Mouse (Mus musculus): ENCODE results near the gene Slc4a1. TPM values are rescaled to one million over a fixed set of nuclear protein-coding genes. Genes with fewer than 3 reads are reported as not detected.

The Slc4a1 gene
- polyA plus RNA-seq, 1 experiment: 2.6 TPM

DNA sequence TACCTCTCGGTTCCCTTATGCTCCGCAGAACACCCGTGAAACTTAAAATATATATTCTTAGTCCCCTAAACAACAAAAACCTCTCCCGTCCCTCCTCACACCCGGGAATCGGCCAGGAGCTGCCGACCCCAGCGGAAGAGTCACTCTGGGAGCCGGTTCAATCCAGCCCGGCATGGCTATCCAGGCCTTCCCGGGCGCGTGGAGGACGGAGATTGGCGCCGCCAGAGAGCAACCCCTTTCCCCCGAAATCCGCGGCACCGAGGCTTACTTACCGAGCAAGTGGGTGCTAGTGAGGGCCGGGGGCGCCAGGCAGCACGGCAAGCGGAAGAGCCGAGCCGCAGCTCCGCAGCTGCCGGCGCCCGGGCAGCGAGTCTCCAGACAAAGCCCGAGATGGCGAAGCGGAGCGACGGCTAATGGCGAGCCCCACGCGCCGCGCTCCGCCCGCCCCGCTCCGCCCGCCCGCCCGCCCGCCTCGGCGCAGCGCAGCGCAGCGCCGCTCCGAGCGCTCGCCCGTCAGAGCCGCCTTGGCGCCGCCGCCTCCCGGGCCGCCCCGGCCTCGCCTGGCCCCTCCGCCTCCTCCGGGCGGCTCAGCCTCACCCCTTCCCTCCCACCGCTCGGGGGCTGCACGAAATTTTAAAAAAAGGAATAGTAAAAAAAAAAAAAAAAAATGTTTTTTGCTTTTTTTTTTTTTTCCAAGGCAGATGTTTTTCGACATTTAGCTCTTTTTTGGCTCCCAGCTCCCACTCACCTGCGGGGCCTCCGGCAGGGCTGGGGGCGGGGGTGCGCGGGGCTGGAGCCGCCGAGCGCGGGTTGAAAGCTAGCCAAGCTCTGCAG lies 47.2 kb downstream of the Slc4a1 start:
- DNase-seq (ENCODE audit: low read depth): peak; percentile 79
- TF ChIP-seq CTCF (IDR thresholded peaks at IDR 0.05; ENCODE audit: borderline replicate concordance, extremely low read depth, insufficient read depth, insufficient read length): no peak
- TF ChIP-seq POLR2A (IDR thresholded peaks at IDR 0.05; ENCODE audit: borderline replicate concordance, extremely low read depth, insufficient read depth, insufficient read length, poor library complexity, severe bottlenecking): peak; percentile 50; the same call in 1 of the 2 replicates

- DNase-seq (ENCODE audit: low read depth): peak; percentile 91
- TF ChIP-seq CTCF (IDR thresholded peaks at IDR 0.05; ENCODE audit: borderline replicate concordance, extremely low read depth, insufficient read depth, insufficient read length): no peak
- TF ChIP-seq POLR2A (IDR thresholded peaks at IDR 0.05; ENCODE audit: borderline replicate concordance, extremely low read depth, insufficient read depth, insufficient read length, poor library complexity, severe bottlenecking): peak; percentile 66; the same call in 1 of the 2 replicates
Measured at GRCm38 (mm10) chr11:102317901-102318575, 48.0 kb downstream of the Slc4a1 start.

GRCm38 (mm10) chr11:102317298-102317900 lies 48.6 kb downstream of the Slc4a1 start:
- TF ChIP-seq POLR2A (IDR thresholded peaks at IDR 0.05; ENCODE audit: borderline replicate concordance, extremely low read depth, insufficient read depth, insufficient read length, poor library complexity, severe bottlenecking): 0 out of 2 replicates have a peak, but pooled peaks have one; percentile 3
- TF ChIP-seq CTCF (IDR thresholded peaks at IDR 0.05; ENCODE audit: borderline replicate concordance, extremely low read depth, insufficient read depth, insufficient read length): peak; percentile 45; the same call in 1 of the 2 replicates
- peak; percentile 45 for DNase-seq (ENCODE audit: low read depth)

GRCm38 (mm10) chr11:102316572-102317297 lies 49.3 kb downstream of the Slc4a1 start:
- peak; percentile 93 for DNase-seq (ENCODE audit: low read depth)
- no peak for TF ChIP-seq CTCF (IDR thresholded peaks at IDR 0.05; ENCODE audit: borderline replicate concordance, extremely low read depth, insufficient read depth, insufficient read length)
- peak; percentile 76 for TF ChIP-seq POLR2A (IDR thresholded peaks at IDR 0.05; ENCODE audit: borderline replicate concordance, extremely low read depth, insufficient read depth, insufficient read length, poor library complexity, severe bottlenecking)

DNA sequence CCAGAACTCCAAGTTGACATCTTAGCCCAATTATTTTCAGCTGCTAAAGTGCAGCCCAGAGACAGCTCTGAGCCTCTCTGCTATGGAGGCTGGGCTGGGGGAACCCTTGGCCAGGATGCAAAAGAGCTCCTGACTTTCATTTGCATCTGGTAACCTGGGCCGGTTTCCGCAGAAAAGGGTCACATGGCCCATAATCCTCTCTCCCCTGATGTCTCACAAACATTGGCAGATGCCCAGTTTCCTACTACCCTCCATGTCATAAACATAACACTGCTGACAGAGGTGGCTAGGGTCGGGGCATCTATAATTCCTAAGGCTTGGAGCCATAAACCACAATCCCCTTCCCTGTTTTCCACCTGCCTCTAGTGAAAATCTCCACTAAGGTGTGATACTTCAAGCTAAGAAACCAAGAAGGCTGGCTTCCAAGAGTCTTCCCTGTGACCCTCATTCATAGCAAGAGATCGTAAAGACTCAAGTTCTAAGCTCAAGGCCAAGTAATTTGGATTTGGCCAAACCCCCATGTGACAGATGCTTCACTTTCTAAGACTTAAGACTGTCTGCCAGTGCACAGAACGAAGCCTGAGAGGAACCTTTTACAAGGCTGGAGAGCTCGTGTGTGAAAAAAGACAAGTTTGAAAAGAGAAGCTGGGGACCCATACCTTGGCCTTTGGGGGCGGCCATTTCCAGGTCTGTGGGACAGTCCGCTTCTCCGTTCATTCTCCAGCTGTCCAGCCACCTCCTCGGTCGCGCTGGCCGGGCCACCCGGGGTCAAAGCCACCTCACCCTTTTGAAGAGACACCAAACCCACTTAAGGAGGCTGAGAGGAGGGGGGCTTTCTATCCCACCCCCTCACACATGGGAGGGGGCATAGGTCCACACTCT lies 50.1 kb downstream of the Slc4a1 start:
- DNase-seq (ENCODE audit: low read depth): peak; percentile 54
- no peak for TF ChIP-seq CTCF (IDR thresholded peaks at IDR 0.05; ENCODE audit: borderline replicate concordance, extremely low read depth, insufficient read depth, insufficient read length)
- no peak for TF ChIP-seq POLR2A (IDR thresholded peaks at IDR 0.05; ENCODE audit: borderline replicate concordance, extremely low read depth, insufficient read depth, insufficient read length, poor library complexity, severe bottlenecking)

DNA sequence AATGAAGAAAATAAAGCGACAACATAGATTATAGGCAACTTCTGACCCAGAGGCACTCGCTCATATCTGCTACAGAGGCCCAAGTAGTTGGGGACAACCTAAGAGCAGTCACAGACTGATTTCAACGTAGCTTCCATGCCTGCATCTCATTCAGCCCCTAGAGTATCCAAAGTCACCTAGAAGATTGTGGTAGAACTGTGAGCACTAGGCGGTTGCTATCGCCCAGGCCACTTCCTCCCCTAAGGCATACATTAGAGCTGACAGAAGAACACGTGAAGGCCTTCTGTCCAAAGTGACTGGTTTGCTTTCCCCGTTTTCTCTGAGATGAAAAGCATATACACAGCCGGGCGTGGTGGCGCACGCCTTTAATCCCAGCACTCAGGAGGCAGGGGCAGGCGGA lies 51.7 kb downstream of the Slc4a1 start:
- DNase-seq (ENCODE audit: low read depth): no peak
- TF ChIP-seq CTCF (IDR thresholded peaks at IDR 0.05; ENCODE audit: borderline replicate concordance, extremely low read depth, insufficient read depth, insufficient read length) (no peak), POLR2A (IDR thresholded peaks at IDR 0.05; ENCODE audit: borderline replicate concordance, extremely low read depth, insufficient read depth, insufficient read length, poor library complexity, severe bottlenecking) (no peak)

DNA sequence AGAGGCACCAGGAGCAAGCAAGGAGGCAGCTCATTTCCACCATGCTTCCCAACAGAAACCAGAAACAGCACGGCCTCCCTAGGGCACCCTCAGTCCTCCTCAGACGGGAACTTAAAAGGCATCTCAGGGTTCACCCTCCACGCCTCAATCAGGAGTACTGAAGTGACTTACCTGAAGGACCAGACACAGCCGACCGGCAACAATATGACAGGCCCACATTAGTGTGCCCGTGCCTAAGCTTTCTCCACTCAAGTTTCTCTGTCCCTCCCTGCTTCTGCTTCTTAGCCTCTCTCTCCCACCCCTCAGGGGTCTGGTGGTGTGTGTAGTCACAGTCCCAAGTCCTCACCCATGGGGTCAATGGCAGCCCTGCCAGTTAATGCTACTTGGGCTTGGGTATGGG lies 53.4 kb downstream of the Slc4a1 start:
- TF ChIP-seq POLR2A (IDR thresholded peaks at IDR 0.05; ENCODE audit: borderline replicate concordance, extremely low read depth, insufficient read depth, insufficient read length, poor library complexity, severe bottlenecking) (no peak), CTCF (IDR thresholded peaks at IDR 0.05; ENCODE audit: borderline replicate concordance, extremely low read depth, insufficient read depth, insufficient read length) (no peak)
- DNase-seq (ENCODE audit: low read depth): no peak

DNA sequence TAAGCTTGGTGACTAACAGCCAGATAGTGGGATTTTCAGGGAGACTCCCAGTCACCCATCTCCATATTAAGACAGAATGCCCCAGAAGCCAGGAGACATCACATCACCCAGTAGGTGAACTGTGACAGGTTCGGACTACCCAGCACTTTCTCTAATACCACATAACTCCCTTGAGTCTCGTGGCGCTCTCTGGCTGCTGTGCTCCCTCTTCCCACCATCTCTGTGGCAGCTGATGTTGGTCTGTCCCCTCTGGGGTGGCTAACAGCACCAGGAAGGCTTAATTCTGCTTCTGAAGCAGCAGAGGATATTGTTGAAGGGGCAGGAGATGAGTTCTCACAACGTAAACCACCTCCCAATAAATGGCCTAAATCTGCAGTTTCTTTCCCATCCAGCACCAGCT lies 54.0 kb downstream of the Slc4a1 start:
- TF ChIP-seq POLR2A (IDR thresholded peaks at IDR 0.05; ENCODE audit: borderline replicate concordance, extremely low read depth, insufficient read depth, insufficient read length, poor library complexity, severe bottlenecking) (no peak), CTCF (IDR thresholded peaks at IDR 0.05; ENCODE audit: borderline replicate concordance, extremely low read depth, insufficient read depth, insufficient read length) (no peak)
- no peak for DNase-seq (ENCODE audit: low read depth)

- DNase-seq (ENCODE audit: low read depth): no peak
- TF ChIP-seq POLR2A (IDR thresholded peaks at IDR 0.05; ENCODE audit: borderline replicate concordance, extremely low read depth, insufficient read depth, insufficient read length, poor library complexity, severe bottlenecking) (no peak), CTCF (IDR thresholded peaks at IDR 0.05; ENCODE audit: borderline replicate concordance, extremely low read depth, insufficient read depth, insufficient read length) (no peak)
Measured at GRCm38 (mm10) chr11:102310768-102311695, 55.0 kb downstream of the Slc4a1 start.

Data from brain, embryonic 14.5 days (tissue).